Mouse (Mus musculus) duodenum, adult 2 months (tissue): Measurements from ENCODE around the gene Dock9. TPM values are rescaled to one million over a fixed set of nuclear protein-coding genes. Genes with fewer than 3 reads are reported as not detected.

ENCODE experiments used
- polyA plus RNA-seq: library from polyadenylated mRNA; depleted of rRNA; stranded (reverse); fragments of >200 nt; gene quantifications from 2 replicates; pipeline ENCODE4 v1.2.3, GENCODE M21; 2012; ENCODE audit warnings: low replicate concordance; rRNA removed

Dock9 gene
- polyA plus RNA-seq: 2.1 and 6.9 TPM in 2 replicates

DNA sequence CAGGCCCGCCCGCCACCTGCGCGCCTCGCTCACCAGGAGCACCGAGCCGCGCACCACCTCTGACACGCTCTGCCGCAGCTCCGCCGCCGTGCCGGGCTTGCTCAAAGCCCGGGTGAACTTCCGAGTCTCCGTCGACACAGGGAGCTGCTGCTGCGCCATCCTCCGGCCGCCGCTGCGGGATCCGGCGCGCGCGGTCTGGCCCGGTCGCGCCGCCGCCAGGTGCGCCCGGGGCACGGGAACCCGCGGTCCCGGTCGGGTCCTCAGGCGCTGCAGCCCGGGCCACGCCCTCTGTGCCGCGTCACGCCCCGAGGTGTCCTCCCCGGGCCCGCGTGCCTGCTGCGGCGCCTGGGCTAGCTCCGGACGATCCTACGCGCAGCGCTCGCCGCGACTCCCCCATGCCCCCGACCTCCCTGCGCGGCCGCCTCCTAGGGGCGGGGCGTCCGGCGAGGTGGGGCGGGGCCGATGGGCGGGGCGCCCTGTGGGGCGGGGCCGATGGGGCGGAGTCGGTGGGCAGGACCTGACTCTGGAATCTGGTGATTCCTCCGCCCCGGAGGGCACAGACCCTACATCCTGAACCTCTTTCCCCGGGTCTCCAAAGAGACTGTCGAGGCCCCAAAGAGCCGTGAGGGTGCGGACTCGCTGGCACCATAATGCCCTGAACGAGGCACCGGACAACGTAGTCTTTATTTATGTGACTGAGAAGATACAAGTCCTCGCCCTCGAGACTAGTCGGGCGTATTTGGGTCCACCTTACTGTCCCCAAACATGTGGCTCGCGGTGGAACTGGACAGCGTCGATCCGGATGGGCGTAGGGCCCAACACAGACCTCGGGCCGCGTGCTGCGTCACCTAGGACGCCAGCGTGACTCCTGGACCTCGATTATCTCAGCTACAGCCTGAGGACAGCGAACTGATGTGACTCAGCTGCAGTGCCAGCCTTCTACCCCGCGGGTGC is at the start of gene Dock9:
TSS of gene Dock9 (minus strand) at position 381 of the 954 bp plus-strand sequence.

DNA sequence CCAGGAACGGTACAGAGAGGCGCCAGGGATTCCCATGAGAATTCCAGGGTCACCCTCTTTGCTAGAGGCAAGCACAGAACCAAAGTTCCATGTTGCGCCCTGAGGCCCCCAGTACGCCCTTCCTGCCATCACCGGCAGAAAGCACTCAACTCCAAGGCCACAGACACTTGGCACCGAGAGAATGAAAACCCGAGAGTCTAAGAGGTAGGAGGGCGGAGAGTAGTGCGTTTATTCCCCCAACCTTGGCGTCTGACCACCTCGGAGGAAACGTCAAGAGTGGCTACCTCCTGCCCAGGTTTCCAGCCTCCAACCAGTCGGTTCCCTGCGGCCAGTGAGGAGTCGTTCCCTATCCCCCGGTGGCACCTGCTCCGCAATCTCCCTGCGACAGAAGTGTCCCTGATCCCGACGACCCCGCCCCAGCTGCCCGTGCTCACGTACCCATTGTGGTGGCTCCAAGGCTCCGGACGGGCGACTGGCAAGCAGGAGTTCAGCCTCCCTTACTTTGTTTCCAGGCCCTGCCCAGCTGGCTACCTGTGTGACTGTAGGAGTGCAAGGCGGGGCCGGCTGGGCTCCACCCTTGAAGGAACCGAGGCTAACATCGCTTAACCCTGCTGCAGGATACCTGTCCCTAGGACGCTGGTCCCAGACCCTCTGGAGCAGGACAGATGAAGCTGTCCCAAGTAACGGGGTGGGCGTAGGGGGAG is 292.7 kb downstream of the Dock9 start, which contains the start of gene Slc15a1:
TSS of gene Slc15a1 (minus strand) at position 472 of the 704 bp plus-strand sequence.

Other genes with a start within 250 kb of the Dock9 start
- gene Ubac2, start 80.8 kb upstream of the Dock9 start, polyA plus RNA-seq: 59.3 and 69.0 TPM in 2 replicates
- 2.4 and 6.6 TPM in 2 replicates for gene Gpr18, start 117.9 kb upstream of the Dock9 start, polyA plus RNA-seq
- gene Gpr183, start 167.4 kb upstream of the Dock9 start, polyA plus RNA-seq: 0.23 and 0.63 TPM in 2 replicates
- gene Timm8a2, start 236.8 kb upstream of the Dock9 start, polyA plus RNA-seq: 0.32 TPM in 1 of 2 replicates, not detected in the other